ENCODE assay signal across 11 mouse cellular contexts in genomic region chr19:53194751-53195520, GRCm38 (mm10). TPM values are rescaled to one million over a fixed set of nuclear protein-coding genes. Genes with fewer than 3 reads are reported as not detected.
DNase-seq lines count a peak whose midpoint lies in the region; ATAC-seq and TF ChIP-seq lines count a peak whose summit lies in the region.
"Had no signal": no experiment of that assay in that cellular context is flagged by ENCODE, and none has a peak within 500 bp of the region (broad histone marks: within the 10 kb centered on the region; RNA-seq: fewer than 3 reads in every experiment).

No protein-coding gene starts in this region.

- peaks cover 2% of the 10 kb centered on the region; the same call in 1 of the 2 replicates for H3K79me2 ChIP-seq in liver, adult 2 months (ENCODE audit: control insufficient read depth, insufficient read depth, low read length)

- TF ChIP-seq CTCF in liver, adult 2 months (IDR thresholded peaks at IDR 0.05; ENCODE audit: low read depth, low read length): no peak

- WGBS in liver, adult 2 months: 81% methylated on average over 9 of the region's 9 CpGs
- WGBS in hindbrain, embryonic 12.5 days: 51% methylated on average over 9 of the region's 9 CpGs

- H3K36me3 ChIP-seq in erythroblast, embryonic 14.5 days (ENCODE audit: control insufficient read depth): peaks cover 20% of the 10 kb centered on the region
- H3K36me3 ChIP-seq in liver, adult 2 months (ENCODE audit: control insufficient read depth, insufficient read depth, low read length): no peaks in the 10 kb centered on the region
- H3K36me3 ChIP-seq in hindbrain, embryonic 12.5 days: no peaks in the 10 kb centered on the region
- H3K36me3 ChIP-seq: neural tube, embryonic 12.5 days had no signal

- no peak for DNase-seq in liver, adult 2 months (ENCODE audit: extremely low read depth, low read depth, low spot score)
- no peak for DNase-seq in liver
- peak; percentile 84 for DNase-seq in induced T-regulatory cell, adult 2 months (ENCODE audit: low read depth)
- no peak for DNase-seq in kidney, adult 9 months
- DNase-seq: embryo, embryonic 11 days had no signal

- no peaks in the 10 kb centered on the region for H3K27me3 ChIP-seq in erythroblast, embryonic 14.5 days (ENCODE audit: control insufficient read depth)
- no peaks in the 10 kb centered on the region for H3K27me3 ChIP-seq in liver, adult 2 months (ENCODE audit: control insufficient read depth, insufficient read depth, low read length)
- H3K27me3 ChIP-seq in hindbrain, embryonic 12.5 days: no peaks in the 10 kb centered on the region
- H3K27me3 ChIP-seq: neural tube, embryonic 12.5 days had no signal

- H3K4me1 ChIP-seq in erythroblast, embryonic 14.5 days (ENCODE audit: control insufficient read depth): peaks cover 67% of the 10 kb centered on the region
- peaks cover 4% of the 10 kb centered on the region; the same call in 1 of the 2 replicates for H3K4me1 ChIP-seq in liver, adult 2 months (ENCODE audit: control insufficient read depth, insufficient read depth, low read length)
- peaks cover 9% of the 10 kb centered on the region for H3K4me1 ChIP-seq in hindbrain, embryonic 12.5 days

- ATAC-seq in erythroblast, adult 5-6 weeks (replicated peaks; ENCODE audit: low FRiP score, poor library complexity, severe bottlenecking): no peak
- peak; percentile 18 for ATAC-seq in neutrophil, adult 5-6 weeks (ENCODE audit: extremely low read depth, insufficient number of reproducible peaks, low FRiP score, poor library complexity, severe bottlenecking)
- no peak for ATAC-seq in hindbrain, embryonic 12.5 days (ENCODE audit: low FRiP score)

- TF ChIP-seq POLR2A in liver, adult 2 months (IDR thresholded peaks at IDR 0.05; ENCODE audit: extremely low read depth, insufficient read depth, low read length): no peak

- no peak overlapping the region for H3K9ac ChIP-seq in liver, adult 2 months (ENCODE audit: low read depth, low read length)
- no peak overlapping the region for H3K9ac ChIP-seq in hindbrain, embryonic 12.5 days
- H3K9ac ChIP-seq: neural tube, embryonic 12.5 days had no signal

- peak overlapping the region; percentile 51 for H3K4me3 ChIP-seq in erythroblast, embryonic 14.5 days (replicated peaks)
- H3K4me3 ChIP-seq in liver, adult 2 months (ENCODE audit: insufficient read depth, low read depth, low read length): peak overlapping the region; percentile 26; the same call in 1 of the 2 replicates
- no peak overlapping the region for H3K4me3 ChIP-seq in hindbrain, embryonic 12.5 days
- H3K4me3 ChIP-seq: hindbrain, embryonic 10.5 days; neural tube, embryonic 12.5 days had no signal

- H3K9me3 ChIP-seq in erythroblast, embryonic 14.5 days (ENCODE audit: control insufficient read depth, low read length): no peaks in the 10 kb centered on the region
- no peaks in the 10 kb centered on the region for H3K9me3 ChIP-seq in hindbrain, embryonic 12.5 days (replicated peaks)
- H3K9me3 ChIP-seq: hindbrain, embryonic 10.5 days; neural tube, embryonic 12.5 days had no signal

- no peak overlapping the region for H3K4me2 ChIP-seq in hindbrain, embryonic 12.5 days (replicated peaks)
- H3K4me2 ChIP-seq: neural tube, embryonic 12.5 days had no signal

- 0 out of 2 replicates have a peak overlapping the region, but pooled peaks have one; percentile 1 for H3K27ac ChIP-seq in liver, adult 2 months (replicated peaks; ENCODE audit: insufficient read depth, low read depth, low read length)
- no peak overlapping the region for H3K27ac ChIP-seq in hindbrain, embryonic 12.5 days
- H3K27ac ChIP-seq: neural tube, embryonic 12.5 days had no signal

RNA-seq across cellular contexts. Expression of gene Add3, which starts 54.7 kb away (rescaled TPM):
- polyA plus RNA-seq in erythroblast, embryonic 14.5 days (2012): 0.09 and 0.18 TPM in 2 replicates
- 38.0 and 46.8 TPM in 2 replicates for total RNA-seq in erythroblast, adult 5-6 weeks (2015; ENCODE audit: low replicate concordance)
- 35.1 and 35.5 TPM in 2 replicates for total RNA-seq in erythroblast, adult 5-6 weeks (2017; ENCODE audit: low replicate concordance)
- total RNA-seq in liver, adult 2 months (2014; rRNA removed): 10.9 and 12.1 TPM in 2 replicates
- 4.0 and 4.3 TPM in 2 replicates for polyA plus RNA-seq in liver, adult 2 months (2012; rRNA removed)
- 397 and 420 TPM in 2 replicates for total RNA-seq in neutrophil, adult 5-6 weeks (2017)
- polyA plus RNA-seq in hindbrain, embryonic 12.5 days (2016; fragmentation: Nextera tagmentation; extraction: Ambion mirVana): 55.5 and 56.0 TPM in 2 replicates
